Mouse (Mus musculus): Measurements from ENCODE around the gene Dnajc16. TPM values are rescaled to one million over a fixed set of nuclear protein-coding genes. Genes with fewer than 3 reads are reported as not detected.

Gene Dnajc16
- total RNA-seq, 2 experiments from 2014 or later = 8.6 to 9.4 TPM

Other genes with a start within 250 kb of the Dnajc16 start
- 1 to 10 TPM; 2.5 to 3.9 TPM for gene Fblim1, start 184.8 kb downstream of the Dnajc16 start, total RNA-seq (2021)
- gene Tmem82, start 172.3 kb downstream of the Dnajc16 start, total RNA-seq (2021) = 1 to 10 TPM in 1 of 2 experiments, under 1 TPM in 1; 0.66 to 1.8 TPM
- 10 to 100 TPM in 1 of 2 experiments, 1 to 10 TPM in 1; 9.0 to 17.7 TPM for gene Slc25a34, start 167.1 kb downstream of the Dnajc16 start, total RNA-seq (2021)
- gene Plekhm2, start 126.0 kb downstream of the Dnajc16 start, total RNA-seq (2021) = 10 to 100 TPM; 22.2 to 27.7 TPM
- 1 to 10 TPM; 6.0 TPM for gene Rsc1a1, start 105.3 kb downstream of the Dnajc16 start, total RNA-seq (2021)
- gene Ddi2, start 67.5 kb downstream of the Dnajc16 start, total RNA-seq (2021) = 10 to 100 TPM; 35.0 to 37.6 TPM
- under 1 TPM in 1 of 2 experiments, not detected in 1; 0.82 TPM for gene Agmat, start 44.3 kb downstream of the Dnajc16 start, total RNA-seq (2021)
- 1 to 10 TPM; 3.7 to 4.8 TPM for gene Casp9, start 2.7 kb upstream of the Dnajc16 start, total RNA-seq (2021)
- gene Cela2a, start 35.2 kb upstream of the Dnajc16 start, total RNA-seq (2021) = not detected
- not detected for gene Ctrc, start 55.4 kb upstream of the Dnajc16 start, total RNA-seq (2021)
- gene Efhd2, start 84.0 kb upstream of the Dnajc16 start, total RNA-seq (2021) = 10 to 100 TPM; 13.8 to 17.6 TPM
- 1 to 10 TPM; 1.4 to 1.7 TPM for gene Fhad1, start 224.2 kb upstream of the Dnajc16 start, total RNA-seq (2021)

Data from gastrocnemius, postnatal 14 days (tissue).